Mouse (Mus musculus) embryonic facial prominence, embryonic 11.5 days (tissue): ENCODE results near the gene Trmt61a. TPM values are rescaled to one million over a fixed set of nuclear protein-coding genes. Genes with fewer than 3 reads are reported as not detected.

ENCODE experiments used
- ATAC-seq: fragments of 200-750 bp; cut with Nextera tagmentation; replicated peaks from 2 replicates; pipeline ENCODE4 v1.8.0; 2017; ENCODE audit warnings: low read depth; ENCODE audit not compliant: insufficient number of reproducible peaks, low FRiP score, low TSS enrichment
- DNase-seq: peaks from one replicate; pipeline ENCODE4 v3.0.0-alpha.2; 2015; ENCODE audit warnings: low spot score
- H3K27ac ChIP-seq: fragments of 300-500 bp; sonication (generic); replicated peaks from 2 replicates; pipeline ENCODE4 v1.5.1; 2014; ENCODE audit warnings: mild to moderate bottlenecking, low read depth, low read length, control low read depth
- H3K27me3 ChIP-seq: fragments of 300-500 bp; sonication (generic); 2 replicates; pipeline ENCODE4 v1.6.1; 2014; ENCODE audit warnings: mild to moderate bottlenecking, low read length, moderate library complexity, mixed read lengths; ENCODE audit not compliant: control insufficient read depth, insufficient read depth
- H3K36me3 ChIP-seq: fragments of 300-500 bp; sonication (generic); replicated peaks from 2 replicates; pipeline ENCODE4 v1.6.1; 2014; ENCODE audit warnings: low read depth, mild to moderate bottlenecking, low read length, moderate library complexity, mixed read lengths; ENCODE audit not compliant: control insufficient read depth, insufficient read depth
- H3K4me1 ChIP-seq: fragments of 300-500 bp; sonication (generic); 2 replicates; pipeline ENCODE4 v1.6.1; 2014; ENCODE audit warnings: low read length, mixed read lengths; ENCODE audit not compliant: control insufficient read depth, insufficient read depth
- H3K4me2 ChIP-seq: fragments of 300-500 bp; sonication (generic); 2 replicates; pipeline ENCODE4 v1.6.1; 2014; ENCODE audit warnings: low read depth, mild to moderate bottlenecking, control low read depth, low read length, moderate library complexity
- H3K4me3 ChIP-seq: fragments of 300-500 bp; sonication (generic); 2 replicates; pipeline ENCODE4 v1.5.1; 2014; ENCODE audit warnings: low read depth, low read length, control low read depth
- H3K9ac ChIP-seq: fragments of 300-500 bp; sonication (generic); replicated peaks from 2 replicates; pipeline ENCODE4 v1.6.1; 2014; ENCODE audit warnings: mild to moderate bottlenecking, control low read depth, low read length
- H3K9me3 ChIP-seq: fragments of 300-500 bp; sonication (generic); replicated peaks from 2 replicates; pipeline ENCODE4 v1.6.1; 2016; ENCODE audit warnings: mild to moderate bottlenecking, low read length, inconsistent platforms, mixed read lengths; ENCODE audit not compliant: control insufficient read depth
- WGBS: fragments of 180-500 bp; shearing (Covaris S2); extraction: QIAGEN DNeasy Blood & Tissue Kit; methylation state at CpG from one replicate; pipeline ENCODE4 v1.1.7; 2014; 5-methylcytosine and 5-hydroxymethylcytosine counted together
- polyA plus RNA-seq: library from polyadenylated mRNA; unstranded; fragments of >200 nt; fragmentation: Nextera tagmentation; extraction: Ambion mirVana; gene quantifications from 2 replicates; pipeline ENCODE4 v1.2.1, GENCODE M21; 2014

The Trmt61a gene
- polyA plus RNA-seq, 1 experiment from 2014 or later: 3.8 TPM

DNA sequence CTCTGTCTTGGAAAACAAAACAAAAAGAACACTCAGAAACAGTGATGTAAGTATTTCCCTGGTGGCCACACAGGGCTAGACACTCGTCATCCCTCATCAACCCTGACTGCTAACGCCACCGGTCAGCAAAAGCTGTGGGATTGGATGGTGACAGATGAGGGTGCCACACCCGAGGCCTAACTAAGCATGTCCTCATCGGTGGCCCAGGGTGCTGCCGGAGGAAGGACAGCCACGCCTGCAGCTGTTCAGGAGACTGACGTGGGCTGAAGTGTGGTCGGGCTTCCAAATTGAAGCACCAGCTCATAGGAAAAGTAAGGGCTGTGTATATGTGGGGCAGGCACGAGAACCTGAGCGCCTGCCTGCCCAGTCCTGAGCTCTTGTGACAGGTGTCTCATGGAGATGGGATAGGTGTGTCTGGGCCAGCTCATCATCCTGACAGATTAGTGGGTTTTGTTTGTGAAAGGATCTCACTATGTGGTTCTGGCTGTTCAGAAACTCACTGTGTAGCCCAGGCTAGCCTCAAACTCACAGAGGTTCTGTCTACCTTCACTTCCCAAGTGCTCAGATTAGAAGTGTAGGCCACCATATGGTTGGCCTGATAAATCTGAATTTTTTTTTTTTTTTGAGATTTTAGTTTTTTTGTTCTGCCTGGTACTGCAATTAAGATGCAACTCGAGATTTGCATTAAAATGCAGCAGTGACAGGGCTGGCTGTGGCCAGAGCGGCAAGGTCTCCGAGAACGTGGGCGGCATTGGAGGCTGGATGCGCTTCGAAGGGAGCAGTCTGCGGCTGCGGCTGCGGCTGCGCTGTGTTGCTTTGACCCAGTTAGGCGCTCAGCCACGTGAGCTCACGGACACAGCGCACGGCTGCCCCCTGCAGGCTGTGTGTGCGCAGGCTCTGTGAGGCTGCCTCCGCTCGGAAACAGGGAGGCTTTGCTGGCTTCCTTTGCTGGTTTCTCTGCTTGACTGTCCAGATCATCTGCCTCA is 54.2 kb downstream of the Trmt61a start:
- H3K27me3 ChIP-seq: no peaks in the 10 kb centered on the region
- WGBS: 33% methylated on average over 30 of the region's 30 CpGs
- H3K4me3 ChIP-seq: no peak overlapping the region
- H3K9ac ChIP-seq: no peak overlapping the region; the same call in 1 of the 2 replicates
- ATAC-seq (peak; percentile 83), DNase-seq (peak; percentile 93)
- H3K9me3 ChIP-seq: no peaks in the 10 kb centered on the region
- H3K27ac ChIP-seq: no peak overlapping the region
- H3K36me3 ChIP-seq: no peaks in the 10 kb centered on the region
- peak overlapping the region; percentile 21; the same call in 1 of the 2 replicates for H3K4me2 ChIP-seq
- no peaks in the 10 kb centered on the region for H3K4me1 ChIP-seq

- Histone ChIP-seq H3K4me1 (no peaks in the 10 kb centered on the region), H3K9me3 (no peaks in the 10 kb centered on the region), H3K36me3 (no peaks in the 10 kb centered on the region), H3K27me3 (no peaks in the 10 kb centered on the region), H3K9ac (no peak overlapping the region; the same call in 1 of the 2 replicates), H3K4me3 (no peak overlapping the region), H3K27ac (no peak overlapping the region), H3K4me2 (no peak overlapping the region)
- WGBS: 65% methylated on average over 5 of the region's 5 CpGs
- no peak for ATAC-seq
- DNase-seq: no peak
Measured at GRCm38 (mm10) chr12:111732921-111733320, 55.0 kb downstream of the Trmt61a start.

Other genes starting within 250 kb of the Trmt61a start
- 4.6 and 4.8 TPM in 2 replicates for gene Tnfaip2, start 235.6 kb upstream of the Trmt61a start, polyA plus RNA-seq
- 23.9 and 27.9 TPM in 2 replicates for gene Gm266, start 192.3 kb upstream of the Trmt61a start, polyA plus RNA-seq
- gene Eif5, start 140.1 kb upstream of the Trmt61a start, polyA plus RNA-seq: 690 and 721 TPM in 2 replicates
- gene Mark3, start 103.6 kb upstream of the Trmt61a start, polyA plus RNA-seq: 63.4 and 70.5 TPM in 2 replicates
- 450 and 485 TPM in 2 replicates for gene Ckb, start 5.8 kb upstream of the Trmt61a start, polyA plus RNA-seq
- 56.8 and 59.8 TPM in 2 replicates for gene Bag5, start 35.2 kb downstream of the Trmt61a start, polyA plus RNA-seq
- gene Apopt1, start 35.2 kb downstream of the Trmt61a start, polyA plus RNA-seq: 55.2 and 57.7 TPM in 2 replicates
- 132 and 143 TPM in 2 replicates for gene Klc1, start 80.7 kb downstream of the Trmt61a start, polyA plus RNA-seq
- gene Xrcc3, start 135.8 kb downstream of the Trmt61a start, polyA plus RNA-seq: 12.7 and 15.9 TPM in 2 replicates
- 70.7 and 73.1 TPM in 2 replicates for gene Zfyve21, start 136.1 kb downstream of the Trmt61a start, polyA plus RNA-seq
- 6.0 and 6.8 TPM in 2 replicates for gene Ppp1r13b, start 230.0 kb downstream of the Trmt61a start, polyA plus RNA-seq